Comparison of ENCODE assay signal across 13 mouse cellular contexts in genomic region chr6:85314064-85314798, GRCm38 (mm10). TPM values are rescaled to one million over a fixed set of nuclear protein-coding genes. Genes with fewer than 3 reads are reported as not detected.
DNase-seq lines count a peak whose midpoint lies in the region; ATAC-seq and TF ChIP-seq lines count a peak whose summit lies in the region.
"Had no signal": no experiment of that assay in that cellular context is flagged by ENCODE, and none has a peak within 500 bp of the region (broad histone marks: within the 10 kb centered on the region; RNA-seq: fewer than 3 reads in every experiment).

No protein-coding gene starts in this region.

- peak; percentile 55 for DNase-seq in Muller cell, postnatal 12 days (ENCODE audit: inconsistent ontology term)
- peak; percentile 76 for DNase-seq in brain, adult 2 months (ENCODE audit: low read depth, low spot score)
- no peak for DNase-seq in testis, postnatal 10 days (ENCODE audit: low spot score)
- no peak for DNase-seq in urinary bladder, adult 2 months (ENCODE audit: low spot score)
- DNase-seq: adrenal gland, postnatal 25 days; cerebellum, adult 9-10 months; heart, postnatal 4 days; liver; lung, postnatal 10 days; thymus, postnatal 4 days had no signal

- WGBS in forebrain, embryonic 16.5 days: 20% methylated on average over 9 of the region's 9 CpGs
- WGBS in midbrain, embryonic 15.5 days: 46% methylated on average over 9 of the region's 9 CpGs
- WGBS in intestine, postnatal 0 days: 57% methylated on average over 9 of the region's 9 CpGs

- peak overlapping the region; percentile 77 for H3K27ac ChIP-seq in forebrain, embryonic 16.5 days (ENCODE audit: low read length)
- H3K27ac ChIP-seq in midbrain, embryonic 15.5 days: peak overlapping the region; percentile 25; the same call in 1 of the 2 replicates
- no peak overlapping the region for H3K27ac ChIP-seq in intestine, postnatal 0 days (ENCODE audit: low read depth, low read length)

- H3K4me1 ChIP-seq in forebrain, embryonic 16.5 days (replicated peaks; ENCODE audit: control insufficient read depth, insufficient read depth, low read length): peaks cover 9% of the 10 kb centered on the region
- no peaks in the 10 kb centered on the region for H3K4me1 ChIP-seq in midbrain, embryonic 15.5 days
- no peaks in the 10 kb centered on the region for H3K4me1 ChIP-seq in intestine, postnatal 0 days (replicated peaks; ENCODE audit: control insufficient read depth, insufficient read depth, low read length)

- H3K9ac ChIP-seq in forebrain, embryonic 16.5 days (replicated peaks; ENCODE audit: low read depth, low read length): 0 out of 2 replicates have a peak overlapping the region, but pooled peaks have one; percentile 8
- no peak overlapping the region for H3K9ac ChIP-seq in midbrain, embryonic 15.5 days
- H3K9ac ChIP-seq in intestine, postnatal 0 days (ENCODE audit: low read depth, low read length): no peak overlapping the region

- H3K4me3 ChIP-seq in forebrain, embryonic 16.5 days (replicated peaks; ENCODE audit: low read length): no peak overlapping the region
- no peak overlapping the region for H3K4me3 ChIP-seq in midbrain, embryonic 15.5 days
- no peak overlapping the region for H3K4me3 ChIP-seq in intestine, postnatal 0 days (ENCODE audit: low read depth, low read length)

- TF ChIP-seq CTCF in intestine, postnatal 0 days (IDR thresholded peaks at IDR 0.05; ENCODE audit: low read depth): no peak

- no peaks in the 10 kb centered on the region for H3K36me3 ChIP-seq in forebrain, embryonic 16.5 days (ENCODE audit: control insufficient read depth, insufficient read depth)
- no peaks in the 10 kb centered on the region for H3K36me3 ChIP-seq in midbrain, embryonic 15.5 days (replicated peaks)
- H3K36me3 ChIP-seq in intestine, postnatal 0 days (ENCODE audit: control insufficient read depth, insufficient read depth): no peaks in the 10 kb centered on the region

- H3K27me3 ChIP-seq in forebrain, embryonic 16.5 days (replicated peaks; ENCODE audit: control insufficient read depth, insufficient read depth, low read length): no peaks in the 10 kb centered on the region
- no peaks in the 10 kb centered on the region for H3K27me3 ChIP-seq in midbrain, embryonic 15.5 days (replicated peaks)
- H3K27me3 ChIP-seq in intestine, postnatal 0 days (replicated peaks; ENCODE audit: control insufficient read depth, insufficient read depth, low read length): no peaks in the 10 kb centered on the region

- peak; percentile 74 for ATAC-seq in forebrain, embryonic 16.5 days
- ATAC-seq in midbrain, embryonic 15.5 days (replicated peaks): no peak
- no peak for ATAC-seq in intestine, postnatal 0 days

- no peak overlapping the region for H3K4me2 ChIP-seq in forebrain, embryonic 16.5 days (ENCODE audit: low read length)
- no peak overlapping the region for H3K4me2 ChIP-seq in midbrain, embryonic 15.5 days
- no peak overlapping the region for H3K4me2 ChIP-seq in intestine, postnatal 0 days (replicated peaks; ENCODE audit: low read depth)

- H3K9me3 ChIP-seq in forebrain, embryonic 16.5 days (ENCODE audit: control insufficient read depth, low read length): no peaks in the 10 kb centered on the region
- H3K9me3 ChIP-seq in midbrain, embryonic 15.5 days: no peaks in the 10 kb centered on the region
- H3K9me3 ChIP-seq in intestine, postnatal 0 days (ENCODE audit: control insufficient read depth): no peaks in the 10 kb centered on the region

RNA-seq across cellular contexts. Expression of gene Sfxn5, which starts 19.0 kb away (rescaled TPM):
- polyA plus RNA-seq in forebrain, embryonic 16.5 days (2015; fragmentation: Nextera tagmentation; extraction: Ambion mirVana): 23.1 and 27.1 TPM in 2 replicates
- polyA plus RNA-seq in midbrain, embryonic 15.5 days (2015; fragmentation: Nextera tagmentation; extraction: Ambion mirVana): 26.0 and 29.5 TPM in 2 replicates
- polyA plus RNA-seq in intestine, postnatal 0 days (2015; fragmentation: Nextera tagmentation; extraction: Ambion mirVana): 3.2 and 3.4 TPM in 2 replicates
- polyA plus RNA-seq in urinary bladder, adult 2 months (2012; rRNA removed): 3.9 and 4.2 TPM in 2 replicates

Comparison
In these comparisons a context has a peak if more than half of its experiments do, and no peak if none do; other contexts are left out.
1. DNase-seq: peak in Muller cell, postnatal 12 days (single experiment) and brain, adult 2 months (single experiment); none in testis, postnatal 10 days (single experiment) and urinary bladder, adult 2 months (single experiment).